Mouse (Mus musculus): ENCODE data around the gene Rapgefl1.

Gene Rapgefl1

GRCm38 (mm10) chr11:98836651-98837141 is at the start of gene Rapgefl1:
Gene Rapgefl1 (plus strand): TSS chr11:98836785.
- DNase-seq (ENCODE audit: low spot score): peak; percentile 85

- no peak for DNase-seq (ENCODE audit: low spot score)
Observed at GRCm38 (mm10) chr11:98787229-98787628, 49.4 kb upstream of the Rapgefl1 start.

GRCm38 (mm10) chr11:98787691-98788090 is 48.9 kb upstream of the Rapgefl1 start:
- DNase-seq (ENCODE audit: low spot score): no peak

GRCm38 (mm10) chr11:98788139-98788538 is 48.4 kb upstream of the Rapgefl1 start:
- no peak for DNase-seq (ENCODE audit: low spot score)

- DNase-seq (ENCODE audit: low spot score): peak; percentile 84
Observed at GRCm38 (mm10) chr11:98788550-98789218, 47.9 kb upstream of the Rapgefl1 start.

GRCm38 (mm10) chr11:98789219-98789807 is 47.3 kb upstream of the Rapgefl1 start:
- peak; percentile 47 for DNase-seq (ENCODE audit: low spot score)

GRCm38 (mm10) chr11:98789824-98790223 is 46.8 kb upstream of the Rapgefl1 start:
- no peak for DNase-seq (ENCODE audit: low spot score)

- no peak for DNase-seq (ENCODE audit: low spot score)
Observed at GRCm38 (mm10) chr11:98790631-98791205, 45.9 kb upstream of the Rapgefl1 start.

- DNase-seq (ENCODE audit: low spot score): no peak
Observed at GRCm38 (mm10) chr11:98791448-98791847, 45.1 kb upstream of the Rapgefl1 start.

- DNase-seq (ENCODE audit: low spot score): no peak
Observed at GRCm38 (mm10) chr11:98792081-98792480, 44.5 kb upstream of the Rapgefl1 start.

- peak; percentile 83 for DNase-seq (ENCODE audit: low spot score)
Observed at GRCm38 (mm10) chr11:98794469-98795014, 42.0 kb upstream of the Rapgefl1 start.

GRCm38 (mm10) chr11:98795015-98795713 is 41.4 kb upstream of the Rapgefl1 start, which contains the start of gene Msl1:
Gene Msl1 (plus strand): TSS chr11:98795516.
- DNase-seq (ENCODE audit: low spot score): peak; percentile 93

GRCm38 (mm10) chr11:98795714-98796514 is 40.7 kb upstream of the Rapgefl1 start:
- DNase-seq (ENCODE audit: low spot score): no peak

GRCm38 (mm10) chr11:98796515-98797216 is 39.9 kb upstream of the Rapgefl1 start:
- DNase-seq (ENCODE audit: low spot score): peak; percentile 70

GRCm38 (mm10) chr11:98797306-98797705 is 39.3 kb upstream of the Rapgefl1 start:
- DNase-seq (ENCODE audit: low spot score): no peak

- DNase-seq (ENCODE audit: low spot score): no peak
Observed at GRCm38 (mm10) chr11:98797909-98798308, 38.7 kb upstream of the Rapgefl1 start.

GRCm38 (mm10) chr11:98804605-98805004 is 32.0 kb upstream of the Rapgefl1 start, which contains the start of gene Casc3:
Gene Casc3 (plus strand): TSS chr11:98804905.
- DNase-seq (ENCODE audit: low spot score): no peak

- DNase-seq (ENCODE audit: low spot score): no peak
Observed at GRCm38 (mm10) chr11:98808417-98808816, 28.2 kb upstream of the Rapgefl1 start.

GRCm38 (mm10) chr11:98809457-98810290 is 26.9 kb upstream of the Rapgefl1 start:
- peak; percentile 99 for DNase-seq (ENCODE audit: low spot score)

GRCm38 (mm10) chr11:98810686-98811085 is 25.9 kb upstream of the Rapgefl1 start:
- no peak for DNase-seq (ENCODE audit: low spot score)
